Mouse (Mus musculus) CD4-positive, CD25-positive, alpha-beta regulatory T cell, adult 2 months (primary cell): ENCODE results near the gene Atp6v0a4.
A peak's percentile ranks its signal among the peaks of the same experiment; 100 is the strongest.

Source experiments
- DNase-seq: peaks from one replicate; pipeline ENCODE4 v3.0.0-alpha.2; 2012; ENCODE audit warnings: low read depth, low spot score

Gene Atp6v0a4

DNA sequence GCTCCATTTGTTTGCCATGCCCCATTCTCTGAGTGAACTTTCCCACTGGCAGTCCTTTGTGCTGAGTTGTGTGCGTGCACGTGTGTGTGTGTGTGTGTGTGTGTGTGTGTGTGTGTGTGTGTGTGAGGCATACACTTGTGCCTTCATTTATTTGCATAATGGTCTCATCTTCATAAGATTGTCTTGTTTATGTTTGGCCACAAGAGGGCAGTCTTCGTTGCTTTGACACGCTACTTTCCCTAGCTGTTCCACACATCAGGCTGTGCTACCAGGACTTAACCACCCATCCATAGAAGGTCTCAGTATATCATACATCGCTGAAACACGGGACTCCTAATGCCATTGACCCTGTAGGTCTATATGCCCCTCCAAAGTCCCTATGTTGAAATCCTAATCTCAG is 116.9 kb downstream of the Atp6v0a4 start:
- peak; percentile 68 for DNase-seq
